Mouse (Mus musculus) kidney, adult 2 months (tissue): ENCODE measurements around the gene Dnajc25. TPM values are rescaled to one million over a fixed set of nuclear protein-coding genes. Genes with fewer than 3 reads are reported as not detected.

ENCODE experiments used
- DNase-seq: peaks from one replicate; pipeline ENCODE4 v3.0.0; 2021
- H3K27ac ChIP-seq: fragments of 200-500 bp; 2 replicates; pipeline ENCODE4 v1.5.1; 2012; ENCODE audit warnings: low read depth, low read length, control low read depth, inconsistent platforms; ENCODE audit not compliant: insufficient read depth
- H3K27me3 ChIP-seq: fragments of 200-500 bp; replicated peaks from 2 replicates; pipeline ENCODE4 v1.6.1; 2012; ENCODE audit warnings: mild to moderate bottlenecking, moderate library complexity, low read length, inconsistent platforms; ENCODE audit not compliant: control insufficient read depth, insufficient read depth
- H3K36me3 ChIP-seq: fragments of 200-500 bp; 2 replicates; pipeline ENCODE4 v1.6.1; 2012; ENCODE audit warnings: mild to moderate bottlenecking, moderate library complexity, low read length, inconsistent platforms; ENCODE audit not compliant: control insufficient read depth, insufficient read depth
- H3K4me1 ChIP-seq: fragments of 200-500 bp; 2 replicates; pipeline ENCODE4 v1.6.1; 2011; ENCODE audit warnings: low read length; ENCODE audit not compliant: control insufficient read depth, insufficient read depth
- H3K4me3 ChIP-seq: fragments of 200-500 bp; 2 replicates; pipeline ENCODE4 v1.5.1; 2011; ENCODE audit warnings: mild to moderate bottlenecking, low read depth, low read length, control low read depth; ENCODE audit not compliant: insufficient read depth
- CTCF ChIP-seq: fragments of 200-500 bp; conservative IDR thresholded peaks from 2 replicates; pipeline ENCODE4 v1.5.1; 2011; ENCODE audit warnings: low read depth, mild to moderate bottlenecking, control low read depth, low read length, moderate library complexity, mixed read lengths; ENCODE audit not compliant: insufficient read depth, insufficient read length
- POLR2A ChIP-seq: fragments of 200-500 bp; IDR thresholded peaks from one replicate; pipeline ENCODE4 v1.6.1; 2011; ENCODE audit warnings: low read depth, low read length, control low read depth
- WGBS: fragments of 180-500 bp; shearing (Covaris S2); methylation state at CpG from one replicate; pipeline ENCODE4 v1.1.7; 2018; 5-methylcytosine and 5-hydroxymethylcytosine counted together
- polyA plus RNA-seq: library from polyadenylated mRNA; depleted of rRNA; stranded (reverse); fragments of >200 nt; gene quantifications from 2 replicates; pipeline ENCODE4 v1.2.3, GENCODE M21; 2012

Gene Dnajc25
- polyA plus RNA-seq, 1 experiment: 2.7 TPM

DNA sequence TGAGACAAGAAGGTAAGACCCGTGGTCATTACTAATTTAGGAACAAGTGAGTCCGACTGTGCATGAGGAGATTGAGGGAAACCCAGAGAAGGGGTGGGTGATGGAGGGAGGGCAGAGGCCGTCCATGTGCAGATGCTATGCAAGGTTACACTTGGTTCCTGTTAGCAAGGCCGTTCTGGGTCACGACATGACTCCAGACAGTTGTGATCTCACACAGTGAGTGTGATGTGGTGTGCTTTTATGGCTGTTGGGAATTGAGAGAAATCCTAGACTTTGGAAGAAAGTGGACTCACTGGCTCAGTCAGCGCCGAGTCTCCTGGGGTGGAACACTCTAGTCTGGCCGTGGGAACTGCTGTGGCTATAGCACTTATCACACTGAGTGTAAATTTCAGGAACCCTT lies 11.3 kb downstream of the Dnajc25 start:
- no peak for DNase-seq
- Histone ChIP-seq H3K4me1 (peaks cover 7% of the 10 kb centered on the region), H3K27me3 (no peaks in the 10 kb centered on the region), H3K27ac (no peak overlapping the region), H3K36me3 (no peaks in the 10 kb centered on the region), H3K4me3 (no peak overlapping the region)
- TF ChIP-seq CTCF (no peak), POLR2A (no peak)
- WGBS: 42% methylated on average over 8 of the region's 8 CpGs

- Histone ChIP-seq H3K27me3 (no peaks in the 10 kb centered on the region), H3K4me3 (no peak overlapping the region), H3K27ac (no peak overlapping the region), H3K36me3 (no peaks in the 10 kb centered on the region), H3K4me1 (peaks cover 7% of the 10 kb centered on the region)
- DNase-seq: no peak
- WGBS: 72% methylated on average over 6 of the region's 6 CpGs
- TF ChIP-seq CTCF (no peak), POLR2A (no peak)
Observed at GRCm38 (mm10) chr4:59007016-59007415, 12.2 kb downstream of the Dnajc25 start.

DNA sequence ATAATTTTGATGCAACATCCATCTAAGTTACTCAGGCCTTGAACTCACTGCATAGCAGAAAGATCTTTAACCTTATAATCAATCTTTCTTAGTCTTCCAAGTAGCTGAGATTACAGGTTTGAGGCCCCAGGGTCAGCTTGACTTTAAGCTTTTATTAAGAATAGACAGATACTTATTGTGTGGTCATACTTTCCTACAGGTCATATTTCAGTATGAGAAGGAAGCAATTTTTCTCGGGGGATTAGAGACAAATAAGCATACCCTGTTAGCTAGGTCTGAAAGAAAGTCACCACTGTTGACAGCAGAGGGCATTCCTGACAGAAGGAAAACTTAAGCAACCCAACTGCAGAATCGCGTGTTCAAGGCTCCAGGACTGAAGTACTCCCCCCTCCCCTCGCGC lies 13.1 kb downstream of the Dnajc25 start:
- Histone ChIP-seq H3K4me3 (no peak overlapping the region), H3K27me3 (no peaks in the 10 kb centered on the region), H3K36me3 (no peaks in the 10 kb centered on the region), H3K4me1 (peaks cover 7% of the 10 kb centered on the region), H3K27ac (no peak overlapping the region)
- TF ChIP-seq POLR2A (no peak), CTCF (no peak)
- 74% methylated on average over 5 of the region's 5 CpGs for WGBS
- no peak for DNase-seq

- Histone ChIP-seq H3K4me3 (no peak overlapping the region), H3K36me3 (no peaks in the 10 kb centered on the region), H3K27ac (no peak overlapping the region), H3K27me3 (no peaks in the 10 kb centered on the region), H3K4me1 (peaks cover 5% of the 10 kb centered on the region)
- WGBS: 92% methylated on average over 7 of the region's 7 CpGs
- TF ChIP-seq CTCF: no peak
- no peak for TF ChIP-seq POLR2A
- DNase-seq: no peak
Observed at GRCm38 (mm10) chr4:59009186-59009585, 14.3 kb downstream of the Dnajc25 start.

DNA sequence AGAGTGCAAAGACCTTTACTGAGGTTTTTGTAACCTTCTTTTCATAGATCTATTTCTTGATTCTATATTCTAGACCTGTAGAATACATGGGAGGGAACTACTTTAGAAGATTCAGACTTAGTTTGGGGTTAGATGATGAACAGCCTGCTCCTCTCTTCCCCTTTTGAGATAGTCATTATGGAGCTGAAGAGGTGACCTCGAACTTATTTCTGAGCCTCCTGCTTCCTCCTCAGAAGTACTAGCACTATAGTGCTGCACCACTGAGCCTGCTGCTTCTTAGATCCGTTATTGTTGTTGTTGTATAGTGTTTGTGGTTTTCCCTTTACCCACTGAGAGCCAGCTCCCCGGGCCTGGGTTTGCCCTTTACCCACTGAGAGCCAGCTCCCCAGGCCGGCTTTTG lies 14.8 kb downstream of the Dnajc25 start:
- Histone ChIP-seq H3K4me1 (peaks cover under 1% of the 10 kb centered on the region; the same call in 1 of the 2 replicates), H3K4me3 (no peak overlapping the region), H3K36me3 (no peaks in the 10 kb centered on the region), H3K27ac (no peak overlapping the region), H3K27me3 (no peaks in the 10 kb centered on the region)
- TF ChIP-seq POLR2A: no peak
- TF ChIP-seq CTCF: no peak
- DNase-seq: no peak
- 74% methylated on average over 4 of the region's 4 CpGs for WGBS

- TF ChIP-seq POLR2A: no peak
- no peak for TF ChIP-seq CTCF
- Histone ChIP-seq H3K27ac (no peak overlapping the region), H3K27me3 (no peaks in the 10 kb centered on the region), H3K4me1 (no peaks in the 10 kb centered on the region), H3K36me3 (no peaks in the 10 kb centered on the region), H3K4me3 (no peak overlapping the region)
- 77% methylated on average over 3 of the region's 3 CpGs for WGBS
- no peak for DNase-seq
Observed at GRCm38 (mm10) chr4:59011446-59011845, 16.6 kb downstream of the Dnajc25 start.

GRCm38 (mm10) chr4:59015181-59015580 lies 20.3 kb downstream of the Dnajc25 start:
- DNase-seq: no peak
- no peak overlapping the region for H3K27ac ChIP-seq
- 75% methylated on average over 3 of the region's 3 CpGs for WGBS

More at GRCm38 (mm10) chr4:59015181-59015580, 20.3 kb downstream of the Dnajc25 start:
- no peak for TF ChIP-seq CTCF
- no peak for TF ChIP-seq POLR2A
- Histone ChIP-seq H3K4me3 (no peak overlapping the region), H3K27me3 (no peaks in the 10 kb centered on the region), H3K36me3 (no peaks in the 10 kb centered on the region; the same call in 1 of the 2 replicates), H3K4me1 (no peaks in the 10 kb centered on the region)
